Mouse (Mus musculus): Measurements from ENCODE around the gene Nps.

- TF ChIP-seq CTCF (IDR thresholded peaks at IDR 0.05; ENCODE audit: borderline replicate concordance, control insufficient read depth, extremely low read depth, insufficient read depth, low read length, poor library complexity) = no peak
- no peak for TF ChIP-seq POLR2A (IDR thresholded peaks at IDR 0.05; ENCODE audit: control insufficient read depth, extremely low read depth, insufficient read depth, low read length, poor library complexity)
Observed at GRCm38 (mm10) chr7:135208947-135209567, 49.4 kb upstream of the Nps start.

Measured in thymus, adult 2 months (tissue).